Mouse (Mus musculus): ENCODE measurements around the gene Dennd6a. TPM values are rescaled to one million over a fixed set of nuclear protein-coding genes. Genes with fewer than 3 reads are reported as not detected.

Gene Dennd6a
- polyA plus RNA-seq, 1 experiment: 63.9 TPM

DNA sequence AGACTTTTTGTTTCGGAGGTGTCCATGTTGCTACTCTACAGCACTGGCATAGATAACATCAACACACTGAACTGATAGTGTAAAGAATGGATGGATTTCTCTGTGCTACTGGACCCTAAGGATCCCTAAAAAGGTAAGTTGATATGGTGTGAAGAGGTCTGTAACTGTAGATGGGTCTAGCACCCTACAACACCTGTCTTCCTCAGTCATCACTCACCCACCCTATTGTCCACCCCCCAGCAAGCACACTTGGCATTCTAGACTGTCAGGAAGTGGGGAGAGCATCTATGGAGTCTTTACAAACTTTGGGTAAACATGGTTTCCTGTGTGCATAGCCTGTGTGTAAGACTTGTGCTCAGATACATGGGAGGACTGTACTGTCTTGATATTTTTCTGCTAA is 31.5 kb upstream of the Dennd6a start:
- Histone ChIP-seq H3K9me3 (replicated peaks; ENCODE audit: control insufficient read depth, insufficient read depth, low read length, poor library complexity, severe bottlenecking) (no peaks in the 10 kb centered on the region), H3K9ac (ENCODE audit: low read depth, poor library complexity, severe bottlenecking) (no peak overlapping the region), H3K36me3 (ENCODE audit: control insufficient read depth, insufficient read depth, low read length, poor library complexity, severe bottlenecking) (no peaks in the 10 kb centered on the region), H3K27me3 (ENCODE audit: control insufficient read depth, insufficient read depth, low read length, poor library complexity, severe bottlenecking) (no peaks in the 10 kb centered on the region; the same call in 1 of the 2 replicates), H3K27ac (ENCODE audit: insufficient read depth, low read length) (no peak overlapping the region), H3K4me1 (ENCODE audit: control insufficient read depth, insufficient read depth, low read length) (no peaks in the 10 kb centered on the region), H3K4me3 (ENCODE audit: low read depth, low read length) (no peak overlapping the region)
- TF ChIP-seq CTCF (IDR thresholded peaks at IDR 0.05; ENCODE audit: low read depth, low read length) (no peak), POLR2A (IDR thresholded peaks at IDR 0.05; ENCODE audit: insufficient read depth, low read length) (no peak), EP300 (IDR thresholded peaks at IDR 0.05; ENCODE audit: insufficient read depth, low read depth, low read length) (no peak)

GRCm38 (mm10) chr14:26547516-26548488 is 25.9 kb upstream of the Dennd6a start:
- Histone ChIP-seq H3K9me3 (replicated peaks; ENCODE audit: control insufficient read depth, insufficient read depth, low read length, poor library complexity, severe bottlenecking) (no peaks in the 10 kb centered on the region), H3K27me3 (ENCODE audit: control insufficient read depth, insufficient read depth, low read length, poor library complexity, severe bottlenecking) (no peaks in the 10 kb centered on the region), H3K4me1 (ENCODE audit: control insufficient read depth, insufficient read depth, low read length) (no peaks in the 10 kb centered on the region), H3K9ac (ENCODE audit: low read depth, poor library complexity, severe bottlenecking) (no peak overlapping the region), H3K27ac (ENCODE audit: insufficient read depth, low read length) (no peak overlapping the region), H3K4me3 (ENCODE audit: low read depth, low read length) (no peak overlapping the region), H3K36me3 (ENCODE audit: control insufficient read depth, insufficient read depth, low read length, poor library complexity, severe bottlenecking) (no peaks in the 10 kb centered on the region)
- TF ChIP-seq CTCF (IDR thresholded peaks at IDR 0.05; ENCODE audit: low read depth, low read length) (no peak), EP300 (IDR thresholded peaks at IDR 0.05; ENCODE audit: insufficient read depth, low read depth, low read length) (no peak), POLR2A (IDR thresholded peaks at IDR 0.05; ENCODE audit: insufficient read depth, low read length) (no peak)

DNA sequence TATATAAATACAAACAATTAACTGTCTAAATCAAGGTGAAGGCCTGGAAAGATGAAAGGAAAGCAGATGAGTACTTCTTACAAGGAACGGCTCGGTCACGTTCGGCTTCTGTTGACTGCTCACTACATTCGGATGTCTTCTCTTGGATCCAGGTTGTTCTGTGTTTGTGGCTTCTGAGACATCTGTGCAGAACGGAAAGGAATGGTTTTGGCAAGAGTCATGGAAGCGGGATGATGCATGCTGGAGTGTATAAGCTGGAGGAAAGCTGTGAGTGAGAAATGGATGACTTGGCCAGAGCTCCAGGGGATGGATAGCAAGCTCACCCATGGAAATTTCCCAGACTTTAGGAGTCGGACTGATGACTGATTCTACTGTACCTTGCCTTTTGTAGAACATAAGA is 22.9 kb upstream of the Dennd6a start:
- no peak overlapping the region for H3K27ac ChIP-seq (ENCODE audit: insufficient read depth, low read length)
- TF ChIP-seq CTCF (IDR thresholded peaks at IDR 0.05; ENCODE audit: low read depth, low read length): no peak
- H3K27me3 ChIP-seq (ENCODE audit: control insufficient read depth, insufficient read depth, low read length, poor library complexity, severe bottlenecking): no peaks in the 10 kb centered on the region
- no peak overlapping the region for H3K9ac ChIP-seq (ENCODE audit: low read depth, poor library complexity, severe bottlenecking)
- peaks cover 2% of the 10 kb centered on the region; the same call in 1 of the 2 replicates for H3K9me3 ChIP-seq (replicated peaks; ENCODE audit: control insufficient read depth, insufficient read depth, low read length, poor library complexity, severe bottlenecking)
- no peak overlapping the region for H3K4me3 ChIP-seq (ENCODE audit: low read depth, low read length)
- no peaks in the 10 kb centered on the region for H3K36me3 ChIP-seq (ENCODE audit: control insufficient read depth, insufficient read depth, low read length, poor library complexity, severe bottlenecking)
- no peaks in the 10 kb centered on the region for H3K4me1 ChIP-seq (ENCODE audit: control insufficient read depth, insufficient read depth, low read length)

DNA sequence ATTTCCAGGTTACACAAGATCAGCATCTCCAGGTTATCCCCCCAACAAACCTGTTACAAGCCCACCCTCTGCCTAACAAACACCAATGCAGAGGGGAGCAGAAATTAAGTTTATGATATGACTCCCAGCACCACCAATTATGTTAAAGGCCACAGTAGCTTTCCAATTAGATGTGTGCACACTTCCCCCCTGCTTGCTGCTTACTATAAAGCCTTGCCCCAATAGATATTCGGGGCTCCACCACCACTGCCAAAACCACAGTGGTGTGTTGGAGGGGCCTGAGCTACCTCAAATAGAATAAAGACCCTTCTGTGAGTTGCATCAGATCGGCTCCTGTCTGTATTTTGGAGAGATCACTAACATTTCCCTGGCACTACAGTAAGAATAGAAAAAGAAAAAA is 21.2 kb upstream of the Dennd6a start:
- Histone ChIP-seq H3K27me3 (ENCODE audit: control insufficient read depth, insufficient read depth, low read length, poor library complexity, severe bottlenecking) (no peaks in the 10 kb centered on the region), H3K4me1 (ENCODE audit: control insufficient read depth, insufficient read depth, low read length) (no peaks in the 10 kb centered on the region), H3K36me3 (ENCODE audit: control insufficient read depth, insufficient read depth, low read length, poor library complexity, severe bottlenecking) (no peaks in the 10 kb centered on the region), H3K27ac (ENCODE audit: insufficient read depth, low read length) (no peak overlapping the region), H3K9ac (ENCODE audit: low read depth, poor library complexity, severe bottlenecking) (no peak overlapping the region), H3K4me3 (ENCODE audit: low read depth, low read length) (no peak overlapping the region), H3K9me3 (replicated peaks; ENCODE audit: control insufficient read depth, insufficient read depth, low read length, poor library complexity, severe bottlenecking) (peaks cover 2% of the 10 kb centered on the region; the same call in 1 of the 2 replicates)
- TF ChIP-seq EP300 (IDR thresholded peaks at IDR 0.05; ENCODE audit: insufficient read depth, low read depth, low read length) (no peak), POLR2A (IDR thresholded peaks at IDR 0.05; ENCODE audit: insufficient read depth, low read length) (no peak), CTCF (IDR thresholded peaks at IDR 0.05; ENCODE audit: low read depth, low read length) (no peak)

DNA sequence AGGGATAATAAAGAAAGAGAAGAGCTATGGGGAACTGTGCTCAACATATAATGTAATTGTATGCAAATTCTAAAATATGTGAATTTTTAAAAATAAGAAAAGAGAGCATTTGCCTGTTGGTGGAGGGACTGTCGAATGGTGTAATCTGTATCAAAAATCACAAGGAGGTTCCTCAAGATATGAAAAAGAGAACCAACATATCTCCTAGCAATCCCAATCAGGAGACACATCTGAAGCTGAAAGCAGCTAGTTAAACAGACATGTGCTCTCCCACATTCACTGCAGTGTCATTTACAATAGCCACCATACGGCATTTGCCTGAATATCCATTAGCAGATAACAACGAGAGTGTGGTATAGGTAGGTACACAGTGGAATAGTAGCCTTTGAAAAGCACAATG is 20.8 kb upstream of the Dennd6a start:
- Histone ChIP-seq H3K9ac (ENCODE audit: low read depth, poor library complexity, severe bottlenecking) (no peak overlapping the region), H3K36me3 (ENCODE audit: control insufficient read depth, insufficient read depth, low read length, poor library complexity, severe bottlenecking) (no peaks in the 10 kb centered on the region), H3K4me1 (ENCODE audit: control insufficient read depth, insufficient read depth, low read length) (no peaks in the 10 kb centered on the region), H3K4me3 (ENCODE audit: low read depth, low read length) (no peak overlapping the region), H3K27ac (ENCODE audit: insufficient read depth, low read length) (no peak overlapping the region), H3K27me3 (ENCODE audit: control insufficient read depth, insufficient read depth, low read length, poor library complexity, severe bottlenecking) (no peaks in the 10 kb centered on the region), H3K9me3 (replicated peaks; ENCODE audit: control insufficient read depth, insufficient read depth, low read length, poor library complexity, severe bottlenecking) (peaks cover 2% of the 10 kb centered on the region; the same call in 1 of the 2 replicates)
- no peak for TF ChIP-seq POLR2A (IDR thresholded peaks at IDR 0.05; ENCODE audit: insufficient read depth, low read length)
- no peak for TF ChIP-seq EP300 (IDR thresholded peaks at IDR 0.05; ENCODE audit: insufficient read depth, low read depth, low read length)
- no peak for TF ChIP-seq CTCF (IDR thresholded peaks at IDR 0.05; ENCODE audit: low read depth, low read length)

GRCm38 (mm10) chr14:26557581-26557980 is 16.1 kb upstream of the Dennd6a start:
- Histone ChIP-seq H3K27ac (ENCODE audit: insufficient read depth, low read length) (no peak overlapping the region), H3K36me3 (ENCODE audit: control insufficient read depth, insufficient read depth, low read length, poor library complexity, severe bottlenecking) (no peaks in the 10 kb centered on the region), H3K9ac (ENCODE audit: low read depth, poor library complexity, severe bottlenecking) (no peak overlapping the region), H3K4me3 (ENCODE audit: low read depth, low read length) (no peak overlapping the region), H3K4me1 (ENCODE audit: control insufficient read depth, insufficient read depth, low read length) (peaks cover 2% of the 10 kb centered on the region), H3K27me3 (ENCODE audit: control insufficient read depth, insufficient read depth, low read length, poor library complexity, severe bottlenecking) (no peaks in the 10 kb centered on the region), H3K9me3 (replicated peaks; ENCODE audit: control insufficient read depth, insufficient read depth, low read length, poor library complexity, severe bottlenecking) (peaks cover 2% of the 10 kb centered on the region; the same call in 1 of the 2 replicates)
- no peak for TF ChIP-seq CTCF (IDR thresholded peaks at IDR 0.05; ENCODE audit: low read depth, low read length)
- TF ChIP-seq EP300 (IDR thresholded peaks at IDR 0.05; ENCODE audit: insufficient read depth, low read depth, low read length): 0 out of 2 replicates have a peak, but pooled peaks have one; percentile 44
- TF ChIP-seq POLR2A (IDR thresholded peaks at IDR 0.05; ENCODE audit: insufficient read depth, low read length): no peak
